Comparison of ENCODE assay signal across 9 mouse cellular contexts in genomic region chr6:113012495-113012941, GRCm38 (mm10). TPM values are rescaled to one million over a fixed set of nuclear protein-coding genes. Genes with fewer than 3 reads are reported as not detected.
DNase-seq lines count a peak whose midpoint lies in the region; ATAC-seq and TF ChIP-seq lines count a peak whose summit lies in the region.
"Had no signal": no experiment of that assay in that cellular context is flagged by ENCODE, and none has a peak within 500 bp of the region (broad histone marks: within the 10 kb centered on the region; RNA-seq: fewer than 3 reads in every experiment).

No protein-coding gene starts in this region.

- H3K4me3 ChIP-seq in forebrain, postnatal 0 days (ENCODE audit: low read depth, low read length): no peak overlapping the region
- H3K4me3 ChIP-seq in stomach, embryonic 14.5 days (ENCODE audit: low read depth, low read length): no peak overlapping the region
- no peak overlapping the region for H3K4me3 ChIP-seq in thymus, adult 2 months (ENCODE audit: control insufficient read depth, insufficient read depth, low read length)

- H3K4me2 ChIP-seq in forebrain, postnatal 0 days (ENCODE audit: low read depth): no peak overlapping the region
- no peak overlapping the region for H3K4me2 ChIP-seq in stomach, embryonic 14.5 days (replicated peaks; ENCODE audit: low read depth, low read length)

- H3K4me1 ChIP-seq in forebrain, postnatal 0 days (ENCODE audit: insufficient read depth): 0 out of 2 replicates have a peak, but pooled peaks cover 7% of the 10 kb centered on the region
- H3K4me1 ChIP-seq in stomach, embryonic 14.5 days (ENCODE audit: control insufficient read depth, insufficient read depth, low read length): no peaks in the 10 kb centered on the region
- H3K4me1 ChIP-seq in thymus, adult 2 months (replicated peaks; ENCODE audit: control insufficient read depth, insufficient read depth, low read length): no peaks in the 10 kb centered on the region

- TF ChIP-seq CTCF in forebrain, postnatal 0 days (IDR thresholded peaks at IDR 0.05; ENCODE audit: low read depth): no peak
- no peak for TF ChIP-seq CTCF in thymus, adult 2 months (IDR thresholded peaks at IDR 0.05; ENCODE audit: borderline replicate concordance, control insufficient read depth, extremely low read depth, insufficient read depth, low read length, poor library complexity)

- DNase-seq in Muller cell, postnatal 12 days (ENCODE audit: inconsistent ontology term): peak; percentile 95
- DNase-seq in cerebellum, adult 8-10 months: peak; percentile 27
- DNase-seq in forebrain, postnatal 0 days: peak; percentile 71
- DNase-seq in heart, postnatal 25 days (ENCODE audit: low spot score): peak; percentile 74
- DNase-seq in kidney, postnatal 4 days: peak; percentile 75 to 83
- DNase-seq in mesoderm, embryonic 11.5 days (ENCODE audit: low read depth, low spot score): peak; percentile 60
- DNase-seq in thymus, adult 2 months: no peak

- no peak overlapping the region for H3K9ac ChIP-seq in forebrain, postnatal 0 days
- no peak overlapping the region for H3K9ac ChIP-seq in stomach, embryonic 14.5 days (replicated peaks; ENCODE audit: low read depth, low read length)
- H3K9ac ChIP-seq: liver, embryonic 14.5 days had no signal

- intact Hi-C loops in heart, postnatal 25 days (cut with DNase I): loop anchor here (10.0 kb wide), 1 partner anchor 798 kb away; no protein-coding TSS in a partner anchor

- ATAC-seq in forebrain, postnatal 0 days: peak; percentile 93
- ATAC-seq in stomach, embryonic 14.5 days (ENCODE audit: insufficient number of reproducible peaks, insufficient read depth, low FRiP score, low read depth): no peak

- H3K9me3 ChIP-seq in forebrain, postnatal 0 days (ENCODE audit: low read length): no peaks in the 10 kb centered on the region
- no peaks in the 10 kb centered on the region for H3K9me3 ChIP-seq in stomach, embryonic 14.5 days (ENCODE audit: control insufficient read depth, low read depth, low read length)

- 9% methylated on average over 6 of the region's 6 CpGs for WGBS in forebrain, postnatal 0 days
- WGBS in stomach, embryonic 14.5 days: 49% methylated on average over 6 of the region's 6 CpGs
- 75% methylated on average over 6 of the region's 6 CpGs for WGBS in thymus, adult 2 months

- TF ChIP-seq POLR2A in thymus, adult 2 months (IDR thresholded peaks at IDR 0.05; ENCODE audit: control insufficient read depth, extremely low read depth, insufficient read depth, low read length, poor library complexity): no peak

- peak overlapping the region; percentile 75 for H3K27ac ChIP-seq in forebrain, postnatal 0 days (ENCODE audit: low read depth, low read length)
- peak overlapping the region; percentile 52 for H3K27ac ChIP-seq in stomach, embryonic 14.5 days (ENCODE audit: low read length)
- no peak overlapping the region for H3K27ac ChIP-seq in thymus, adult 2 months (ENCODE audit: control insufficient read depth, insufficient read depth, low read length)
- H3K27ac ChIP-seq: liver, embryonic 14.5 days had no signal

- no peaks in the 10 kb centered on the region for H3K27me3 ChIP-seq in forebrain, postnatal 0 days (ENCODE audit: insufficient read depth, low read length)
- no peaks in the 10 kb centered on the region for H3K27me3 ChIP-seq in stomach, embryonic 14.5 days (ENCODE audit: control insufficient read depth, insufficient read depth, low read length)
- H3K27me3 ChIP-seq in thymus, adult 2 months (ENCODE audit: control insufficient read depth, insufficient read depth, low read length): no peaks in the 10 kb centered on the region

- no peaks in the 10 kb centered on the region for H3K36me3 ChIP-seq in forebrain, postnatal 0 days (ENCODE audit: insufficient read depth)
- no peaks in the 10 kb centered on the region for H3K36me3 ChIP-seq in stomach, embryonic 14.5 days (ENCODE audit: control insufficient read depth, insufficient read depth, low read length)
- H3K36me3 ChIP-seq in thymus, adult 2 months (ENCODE audit: control insufficient read depth, insufficient read depth, low read length): no peaks in the 10 kb centered on the region

RNA-seq across cellular contexts. Expression of gene Thumpd3, which starts 33.5 kb away (rescaled TPM):
- 50.2 and 64.7 TPM in 2 replicates for total RNA-seq in forebrain, postnatal 0 days (2014; rRNA removed)
- 47.7 and 48.7 TPM in 2 replicates for polyA plus RNA-seq in forebrain, postnatal 0 days (2015; fragmentation: Nextera tagmentation; extraction: Ambion mirVana)
- 10 to 100 TPM; 16.5 to 16.8 TPM for total RNA-seq in heart, postnatal 25 days (2021)
- 42.6 and 47.0 TPM in 2 replicates for polyA plus RNA-seq in stomach, embryonic 14.5 days (2014; fragmentation: Nextera tagmentation; extraction: Ambion mirVana)
- 10.7 and 13.4 TPM in 2 replicates for polyA plus RNA-seq in thymus, adult 2 months (2012; rRNA removed)
